Mouse (Mus musculus) adrenal gland, postnatal 36 days (tissue): ENCODE data around the gene Bahcc1. TPM values are rescaled to one million over a fixed set of nuclear protein-coding genes. Genes with fewer than 3 reads are reported as not detected.

Source experiments
- DNase-seq, 2 experiments: peaks; one replicate each; pipeline ENCODE4 v3.0.0; 2021; ENCODE audit warnings: mixed read lengths in 1 of 2
- long read RNA-seq, 2 experiments: library from polyadenylated mRNA; stranded (forward); transcript quantifications; one replicate each; pipeline ENCODE4 v2.0.0; 2021; ENCODE audit warnings: borderline sequencing depth in 2 of 2
- total RNA-seq, 2 experiments: library from RNA; stranded (reverse); gene quantifications; 2 replicates each; pipeline ENCODE4 v1.2.3; 2021

Bahcc1 gene
- 10 to 100 TPM; 17.5 TPM for total RNA-seq
- long read RNA-seq, experiment 1, partial matches to known transcripts, result 2 of 4 reads
- long read RNA-seq, experiment 1, other reads (novel, unspliced or antisense), result 2 of 4 reads
- long read RNA-seq, experiment 2, result 0 reads

- peak; percentile 100 for DNase-seq
Measured at GRCm38 (mm10) chr11:120232230-120233097, at the start of gene Bahcc1. Bahcc1 (plus strand) TSS chr11:120232947.

- no peak for DNase-seq
Measured at GRCm38 (mm10) chr11:120183180-120183579, 49.6 kb upstream of the Bahcc1 start.

GRCm38 (mm10) chr11:120183708-120184107 is 49.0 kb upstream of the Bahcc1 start:
- no peak for DNase-seq

GRCm38 (mm10) chr11:120184371-120185315 is 48.1 kb upstream of the Bahcc1 start:
- DNase-seq, result peak; percentile 61 to 73

GRCm38 (mm10) chr11:120185316-120186141 is 47.2 kb upstream of the Bahcc1 start:
- peak; percentile 83 to 84 for DNase-seq

GRCm38 (mm10) chr11:120186145-120186740 is 46.5 kb upstream of the Bahcc1 start:
- DNase-seq, result no peak

GRCm38 (mm10) chr11:120186821-120187235 is 45.9 kb upstream of the Bahcc1 start:
- peak; percentile 52 to 70 for DNase-seq

- peak; percentile 46 to 52 for DNase-seq
Measured at GRCm38 (mm10) chr11:120187236-120188101, 45.3 kb upstream of the Bahcc1 start.

- peak in 1 of 2 experiments; percentile 59 for DNase-seq
Measured at GRCm38 (mm10) chr11:120188102-120188480, 44.7 kb upstream of the Bahcc1 start.

GRCm38 (mm10) chr11:120188481-120189441 is 44.0 kb upstream of the Bahcc1 start:
- peak; percentile 59 to 72 for DNase-seq

GRCm38 (mm10) chr11:120189459-120190312 is 43.1 kb upstream of the Bahcc1 start:
- DNase-seq, result peak; percentile 100

- DNase-seq, result peak in 1 of 2 experiments; percentile 25
Measured at GRCm38 (mm10) chr11:120190526-120191412, 42.0 kb upstream of the Bahcc1 start.

- no peak for DNase-seq
Measured at GRCm38 (mm10) chr11:120198831-120199230, 33.9 kb upstream of the Bahcc1 start.

- no peak for DNase-seq
Measured at GRCm38 (mm10) chr11:120199766-120200165, 33.0 kb upstream of the Bahcc1 start.

GRCm38 (mm10) chr11:120200621-120201020 is 32.1 kb upstream of the Bahcc1 start:
- no peak for DNase-seq

GRCm38 (mm10) chr11:120204200-120204599 is 28.5 kb upstream of the Bahcc1 start:
- no peak for DNase-seq
